Mouse (Mus musculus): ENCODE results near the gene Slc50a1. TPM values are rescaled to one million over a fixed set of nuclear protein-coding genes. Genes with fewer than 3 reads are reported as not detected.

Slc50a1 gene
- polyA plus RNA-seq, 1 experiment: 83.0 TPM

- 83% methylated on average over 8 of the region's 8 CpGs for WGBS
- TF ChIP-seq POLR2A (IDR thresholded peaks at IDR 0.05; ENCODE audit: borderline replicate concordance, control insufficient read depth, low read depth, low read length): no peak
- TF ChIP-seq CTCF (IDR thresholded peaks at IDR 0.05; ENCODE audit: control insufficient read depth, insufficient read depth, low read length): no peak
- Histone ChIP-seq H3K27ac (ENCODE audit: control insufficient read depth, insufficient read depth, low read depth, low read length, poor library complexity) (no peak overlapping the region), H3K4me1 (ENCODE audit: control insufficient read depth, insufficient read depth, low read length) (peaks cover 1% of the 10 kb centered on the region; the same call in 1 of the 2 replicates), H3K4me3 (replicated peaks; ENCODE audit: control insufficient read depth, low read depth, low read length) (no peak overlapping the region)
Measured at GRCm38 (mm10) chr3:89268916-89269315, 1.5 kb downstream of the Slc50a1 start.

GRCm38 (mm10) chr3:89266439-89266893 is 3.9 kb downstream of the Slc50a1 start:
- peak overlapping the region; percentile 39 for H3K27ac ChIP-seq (ENCODE audit: control insufficient read depth, insufficient read depth, low read depth, low read length, poor library complexity)
- TF ChIP-seq POLR2A (IDR thresholded peaks at IDR 0.05; ENCODE audit: borderline replicate concordance, control insufficient read depth, low read depth, low read length): peak; percentile 94
- no peak for TF ChIP-seq CTCF (IDR thresholded peaks at IDR 0.05; ENCODE audit: control insufficient read depth, insufficient read depth, low read length)
- under 1% methylated on average over 20 of the region's 20 CpGs for WGBS
- H3K4me1 ChIP-seq (ENCODE audit: control insufficient read depth, insufficient read depth, low read length): peaks cover 1% of the 10 kb centered on the region; the same call in 1 of the 2 replicates
- H3K4me3 ChIP-seq (replicated peaks; ENCODE audit: control insufficient read depth, low read depth, low read length): peak overlapping the region; percentile 74

DNA sequence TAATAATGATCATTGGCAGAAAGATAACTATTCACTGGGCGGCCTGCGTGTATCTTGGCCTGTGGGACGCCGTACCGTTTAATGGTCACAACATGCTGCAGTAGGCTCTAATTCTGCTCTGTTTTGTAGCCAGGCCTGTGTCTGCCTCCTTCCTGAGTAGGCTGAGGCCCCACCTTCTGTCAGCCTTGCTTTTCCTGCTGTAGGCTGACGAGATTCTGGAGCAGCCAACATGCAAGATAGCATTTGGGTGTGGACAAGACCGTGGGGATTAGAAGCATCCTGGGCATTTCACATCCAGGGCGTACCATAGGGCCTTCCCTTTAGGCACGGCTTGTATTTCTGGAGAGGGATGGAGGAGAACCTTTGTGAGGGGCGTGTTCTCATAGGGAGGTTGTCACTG is 8.0 kb downstream of the Slc50a1 start:
- Histone ChIP-seq H3K27ac (ENCODE audit: control insufficient read depth, insufficient read depth, low read depth, low read length, poor library complexity) (no peak overlapping the region), H3K4me3 (replicated peaks; ENCODE audit: control insufficient read depth, low read depth, low read length) (no peak overlapping the region), H3K4me1 (ENCODE audit: control insufficient read depth, insufficient read depth, low read length) (no peaks in the 10 kb centered on the region; the same call in 1 of the 2 replicates)
- 41% methylated on average over 10 of the region's 10 CpGs for WGBS
- no peak for TF ChIP-seq CTCF (IDR thresholded peaks at IDR 0.05; ENCODE audit: control insufficient read depth, insufficient read depth, low read length)
- no peak for TF ChIP-seq POLR2A (IDR thresholded peaks at IDR 0.05; ENCODE audit: borderline replicate concordance, control insufficient read depth, low read depth, low read length)

DNA sequence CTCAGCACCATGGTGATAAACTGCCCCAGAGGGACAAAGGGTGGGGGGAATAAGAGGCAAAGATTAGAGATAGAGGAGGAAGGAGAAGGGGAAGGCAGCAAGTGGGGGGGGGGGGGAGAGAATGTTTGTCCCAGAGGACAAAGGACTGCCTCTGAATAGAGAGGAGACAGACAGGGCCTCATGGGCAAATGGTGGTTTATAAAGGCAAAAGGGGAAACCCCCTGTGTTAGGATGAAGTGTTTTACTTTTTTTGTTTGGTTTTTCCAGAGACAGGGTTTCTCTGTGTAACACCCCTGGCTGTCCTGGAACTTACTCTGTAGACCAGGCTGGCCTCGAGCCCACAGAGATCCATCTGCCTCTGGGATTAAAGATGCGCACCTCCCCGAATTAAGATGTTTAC is 10.2 kb downstream of the Slc50a1 start:
- 86% methylated on average over 3 of the region's 3 CpGs for WGBS

DNA sequence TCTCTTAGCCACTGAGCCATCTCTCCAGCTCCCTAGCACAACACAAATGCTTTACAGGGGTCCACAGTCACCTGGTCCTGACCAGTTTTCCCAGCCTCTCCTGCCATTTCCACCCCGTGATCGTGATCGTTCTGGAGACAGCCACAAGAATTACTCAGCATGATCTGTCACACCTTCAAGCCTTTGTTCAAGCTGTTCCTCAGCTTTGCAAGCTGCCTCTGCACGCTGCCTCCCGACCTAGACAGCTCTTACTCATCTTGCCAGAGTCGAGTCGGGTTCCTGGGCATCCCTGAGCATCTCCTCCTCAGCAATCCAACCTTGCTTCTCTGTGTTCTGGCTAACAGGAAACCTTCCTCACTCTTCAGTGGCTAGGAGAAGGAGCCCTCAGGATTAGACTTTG is 11.3 kb downstream of the Slc50a1 start, which contains the start of gene Dpm3:
Dpm3 (plus strand) TSS at position 283 of the 400 bp plus-strand sequence.
- Histone ChIP-seq H3K27ac (ENCODE audit: control insufficient read depth, insufficient read depth, low read depth, low read length, poor library complexity) (no peak within 1 kb of the TSS), H3K4me3 (replicated peaks; ENCODE audit: control insufficient read depth, low read depth, low read length) (no peak within 1 kb of the TSS), H3K4me1 (ENCODE audit: control insufficient read depth, insufficient read depth, low read length) (no peaks in the 10 kb centered on the region)
- 66% methylated on average over 7 of the region's 7 CpGs for WGBS
- TF ChIP-seq POLR2A (IDR thresholded peaks at IDR 0.05; ENCODE audit: borderline replicate concordance, control insufficient read depth, low read depth, low read length) (no peak), CTCF (IDR thresholded peaks at IDR 0.05; ENCODE audit: control insufficient read depth, insufficient read depth, low read length) (no peak)

More for the DNA sequence above, 10.2 kb downstream of the Slc50a1 start:
- no peak for TF ChIP-seq CTCF (IDR thresholded peaks at IDR 0.05; ENCODE audit: control insufficient read depth, insufficient read depth, low read length)
- no peak for TF ChIP-seq POLR2A (IDR thresholded peaks at IDR 0.05; ENCODE audit: borderline replicate concordance, control insufficient read depth, low read depth, low read length)
- Histone ChIP-seq H3K4me3 (replicated peaks; ENCODE audit: control insufficient read depth, low read depth, low read length) (no peak overlapping the region), H3K4me1 (ENCODE audit: control insufficient read depth, insufficient read depth, low read length) (no peaks in the 10 kb centered on the region), H3K27ac (ENCODE audit: control insufficient read depth, insufficient read depth, low read depth, low read length, poor library complexity) (no peak overlapping the region)

GRCm38 (mm10) chr3:89256177-89256576 is 14.2 kb downstream of the Slc50a1 start:
- TF ChIP-seq POLR2A (IDR thresholded peaks at IDR 0.05; ENCODE audit: borderline replicate concordance, control insufficient read depth, low read depth, low read length): no peak
- TF ChIP-seq CTCF (IDR thresholded peaks at IDR 0.05; ENCODE audit: control insufficient read depth, insufficient read depth, low read length): no peak
- H3K27ac ChIP-seq (ENCODE audit: control insufficient read depth, insufficient read depth, low read depth, low read length, poor library complexity): no peak overlapping the region
- H3K4me1 ChIP-seq (ENCODE audit: control insufficient read depth, insufficient read depth, low read length): no peaks in the 10 kb centered on the region
- H3K4me3 ChIP-seq (replicated peaks; ENCODE audit: control insufficient read depth, low read depth, low read length): no peak overlapping the region
- WGBS: 57% methylated on average over 5 of the region's 5 CpGs

GRCm38 (mm10) chr3:89254994-89255393 is 15.4 kb downstream of the Slc50a1 start:
- Histone ChIP-seq H3K4me3 (replicated peaks; ENCODE audit: control insufficient read depth, low read depth, low read length) (no peak overlapping the region), H3K27ac (ENCODE audit: control insufficient read depth, insufficient read depth, low read depth, low read length, poor library complexity) (no peak overlapping the region), H3K4me1 (ENCODE audit: control insufficient read depth, insufficient read depth, low read length) (peaks cover 4% of the 10 kb centered on the region; the same call in 1 of the 2 replicates)
- 78% methylated on average over 5 of the region's 5 CpGs for WGBS
- TF ChIP-seq CTCF (IDR thresholded peaks at IDR 0.05; ENCODE audit: control insufficient read depth, insufficient read depth, low read length) (no peak), POLR2A (IDR thresholded peaks at IDR 0.05; ENCODE audit: borderline replicate concordance, control insufficient read depth, low read depth, low read length) (no peak)

DNA sequence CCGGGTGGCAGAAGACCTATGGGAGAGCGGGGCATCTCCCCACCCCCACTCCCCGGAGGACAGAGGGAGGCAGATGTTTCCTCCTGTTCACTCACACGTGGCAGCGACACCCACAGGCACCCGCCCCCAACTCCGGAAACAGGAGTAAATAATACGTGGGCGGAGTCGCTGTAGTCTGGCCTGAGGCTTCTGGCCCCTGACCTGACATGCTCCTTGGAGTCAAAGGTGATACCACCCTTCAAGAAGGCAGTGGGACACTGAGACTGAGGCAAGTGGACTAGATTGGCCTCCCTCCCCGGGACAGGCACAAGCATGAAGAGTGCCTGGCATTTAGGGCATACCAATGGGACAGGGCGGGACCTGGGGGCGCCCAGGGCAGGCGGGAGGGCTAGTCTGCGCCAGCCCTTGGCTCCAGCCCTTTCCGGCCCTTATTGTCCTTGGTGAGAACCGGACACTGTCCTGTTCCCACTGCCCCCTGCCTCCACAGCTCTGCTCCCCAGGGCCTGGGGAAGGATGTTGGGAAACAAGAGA is 18.9 kb downstream of the Slc50a1 start:
- 3% methylated on average over 17 of the region's 17 CpGs for WGBS
- Histone ChIP-seq H3K27ac (ENCODE audit: control insufficient read depth, insufficient read depth, low read depth, low read length, poor library complexity) (peak overlapping the region; percentile 85), H3K4me1 (ENCODE audit: control insufficient read depth, insufficient read depth, low read length) (peaks cover 4% of the 10 kb centered on the region; the same call in 1 of the 2 replicates), H3K4me3 (replicated peaks; ENCODE audit: control insufficient read depth, low read depth, low read length) (peak overlapping the region; percentile 74)
- TF ChIP-seq POLR2A (IDR thresholded peaks at IDR 0.05; ENCODE audit: borderline replicate concordance, control insufficient read depth, low read depth, low read length) (peak; percentile 49; the same call in 1 of the 2 replicates), CTCF (IDR thresholded peaks at IDR 0.05; ENCODE audit: control insufficient read depth, insufficient read depth, low read length) (no peak)
